Mouse (Mus musculus) heart, embryonic 12.5 days (tissue): ENCODE measurements around the gene Dmd. TPM values are rescaled to one million over a fixed set of nuclear protein-coding genes. Genes with fewer than 3 reads are reported as not detected.

ENCODE experiments used
- ATAC-seq: fragments of 200-750 bp; cut with Nextera tagmentation; 2 replicates; pipeline ENCODE4 v1.8.0; 2017; ENCODE audit warnings: moderate TSS enrichment, moderate library complexity; ENCODE audit not compliant: insufficient number of reproducible peaks, low FRiP score
- H3K27ac ChIP-seq: fragments of 300-500 bp; sonication (generic); 2 replicates; pipeline ENCODE4 v1.5.1; 2016; ENCODE audit warnings: mild to moderate bottlenecking, moderate library complexity; ENCODE audit not compliant: poor library complexity, severe bottlenecking
- H3K27me3 ChIP-seq: fragments of 300-500 bp; sonication (generic); replicated peaks from 2 replicates; pipeline ENCODE4 v1.6.1; 2016; ENCODE audit warnings: mild to moderate bottlenecking, moderate library complexity
- H3K36me3 ChIP-seq: fragments of 300-500 bp; sonication (generic); 2 replicates; pipeline ENCODE4 v1.6.1; 2016; ENCODE audit warnings: mild to moderate bottlenecking, moderate library complexity
- H3K4me1 ChIP-seq: fragments of 300-500 bp; sonication (generic); replicated peaks from 2 replicates; pipeline ENCODE4 v1.6.1; 2016; ENCODE audit warnings: mild to moderate bottlenecking
- H3K4me2 ChIP-seq: fragments of 300-500 bp; sonication (generic); 2 replicates; pipeline ENCODE4 v1.6.1; 2016; ENCODE audit warnings: mild to moderate bottlenecking, moderate library complexity
- H3K4me3 ChIP-seq: fragments of 300-500 bp; sonication (generic); 2 replicates; pipeline ENCODE4 v1.5.1; 2016; ENCODE audit warnings: mild to moderate bottlenecking
- H3K9ac ChIP-seq: fragments of 300-500 bp; sonication (generic); 2 replicates; pipeline ENCODE4 v1.6.1; 2016; ENCODE audit warnings: mild to moderate bottlenecking, moderate library complexity
- H3K9me3 ChIP-seq: fragments of 300-500 bp; sonication (generic); replicated peaks from 2 replicates; pipeline ENCODE4 v1.6.1; 2016; ENCODE audit warnings: mild to moderate bottlenecking, moderate library complexity
- WGBS: fragments of 180-500 bp; shearing (Covaris S2); methylation state at CpG from one replicate; pipeline ENCODE4 v1.1.7; 2016; 5-methylcytosine and 5-hydroxymethylcytosine counted together
- polyA plus RNA-seq: library from polyadenylated mRNA; unstranded; fragments of >200 nt; fragmentation: Nextera tagmentation; extraction: Ambion mirVana; gene quantifications from 2 replicates; pipeline ENCODE4 v1.2.1, GENCODE M21; 2016

Gene Dmd
- polyA plus RNA-seq, 1 experiment from 2014 or later, result 27.8 TPM

GRCm38 (mm10) chrX:84860012-84860647 is 1911.5 kb downstream of the Dmd start:
- Histone ChIP-seq H3K4me2 (no peak overlapping the region), H3K4me1 (no peaks in the 10 kb centered on the region), H3K4me3 (no peak overlapping the region), H3K27me3 (no peaks in the 10 kb centered on the region), H3K9ac (no peak overlapping the region), H3K36me3 (no peaks in the 10 kb centered on the region), H3K9me3 (no peaks in the 10 kb centered on the region), H3K27ac (no peak overlapping the region)
- no peak for ATAC-seq
- 28% methylated on average over 3 of the region's 3 CpGs for WGBS

GRCm38 (mm10) chrX:84873090-84873489 is 1924.4 kb downstream of the Dmd start:
- Histone ChIP-seq H3K27me3 (no peaks in the 10 kb centered on the region), H3K9ac (no peak overlapping the region), H3K27ac (no peak overlapping the region), H3K4me1 (no peaks in the 10 kb centered on the region), H3K4me2 (no peak overlapping the region), H3K36me3 (no peaks in the 10 kb centered on the region), H3K9me3 (no peaks in the 10 kb centered on the region), H3K4me3 (no peak overlapping the region)
- ATAC-seq, result no peak
- 73% methylated on average over 4 of the region's 4 CpGs for WGBS

DNA sequence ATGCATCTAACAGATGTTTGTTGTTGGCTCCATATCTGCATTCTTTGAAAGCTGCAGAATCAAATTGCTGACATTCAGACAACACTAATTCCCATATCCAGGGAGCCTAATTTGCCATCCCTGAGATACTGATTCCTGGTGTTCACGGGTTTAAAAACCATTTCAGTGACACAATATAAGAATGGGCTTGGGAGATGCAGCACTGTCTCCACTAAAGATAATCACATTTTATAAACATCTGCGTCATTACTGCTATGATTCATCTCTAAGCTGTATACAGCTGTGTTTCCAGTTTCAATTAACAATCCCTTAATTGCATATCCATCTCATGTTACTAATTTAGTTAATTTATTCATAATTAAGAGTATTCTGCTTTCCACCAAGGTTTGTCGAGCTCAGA is 1929.5 kb downstream of the Dmd start:
- H3K4me1 ChIP-seq, result no peaks in the 10 kb centered on the region
- H3K36me3 ChIP-seq, result no peaks in the 10 kb centered on the region
- H3K27me3 ChIP-seq, result no peaks in the 10 kb centered on the region
- H3K4me2 ChIP-seq, result no peak overlapping the region
- no peak overlapping the region for H3K9ac ChIP-seq
- no peaks in the 10 kb centered on the region for H3K9me3 ChIP-seq
- 52% methylated on average over 3 of the region's 3 CpGs for WGBS
- no peak overlapping the region for H3K4me3 ChIP-seq
- no peak overlapping the region for H3K27ac ChIP-seq
- ATAC-seq, result no peak

- H3K27ac ChIP-seq, result no peak overlapping the region
- no peaks in the 10 kb centered on the region for H3K27me3 ChIP-seq
- ATAC-seq, result no peak
- 71% methylated on average over 10 of the region's 10 CpGs for WGBS
- no peaks in the 10 kb centered on the region for H3K9me3 ChIP-seq
- no peak overlapping the region for H3K4me3 ChIP-seq
- no peak overlapping the region for H3K9ac ChIP-seq
- no peaks in the 10 kb centered on the region for H3K36me3 ChIP-seq
- H3K4me2 ChIP-seq, result no peak overlapping the region
- H3K4me1 ChIP-seq, result no peaks in the 10 kb centered on the region
Measured at GRCm38 (mm10) chrX:84932715-84933473, 1984.2 kb downstream of the Dmd start.

- no peak overlapping the region for H3K9ac ChIP-seq
- 0 out of 2 replicates have a peak, but pooled peaks cover 3% of the 10 kb centered on the region for H3K4me1 ChIP-seq
- ATAC-seq, result no peak
- H3K9me3 ChIP-seq, result no peaks in the 10 kb centered on the region
- 49% methylated on average over 5 of the region's 5 CpGs for WGBS
- H3K4me2 ChIP-seq, result no peak overlapping the region
- no peak overlapping the region for H3K4me3 ChIP-seq
- H3K27me3 ChIP-seq, result no peaks in the 10 kb centered on the region
- no peaks in the 10 kb centered on the region for H3K36me3 ChIP-seq
- H3K27ac ChIP-seq, result no peak overlapping the region
Measured at GRCm38 (mm10) chrX:84960557-84960956, 2011.9 kb downstream of the Dmd start.

DNA sequence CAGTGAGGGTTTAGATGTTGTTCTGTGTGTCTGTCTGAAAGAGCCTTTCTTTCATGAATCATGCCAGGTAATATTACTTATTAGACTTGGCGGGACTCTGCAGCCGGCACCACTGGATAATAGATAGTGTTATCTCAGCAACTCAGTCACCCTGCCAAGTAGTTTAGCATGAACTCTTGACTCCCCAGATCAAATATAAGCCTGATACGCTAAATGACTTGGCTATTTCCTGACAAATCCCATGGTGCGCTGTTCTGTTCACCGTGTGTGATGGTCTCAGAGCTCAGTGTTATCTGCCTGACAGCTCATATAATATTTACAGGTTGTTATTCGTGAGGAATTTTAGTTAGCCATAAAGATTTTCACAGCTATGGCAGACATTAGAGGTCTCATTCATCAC is 2012.3 kb downstream of the Dmd start:
- no peak for ATAC-seq
- H3K36me3 ChIP-seq, result no peaks in the 10 kb centered on the region
- no peak overlapping the region for H3K4me2 ChIP-seq
- 44% methylated on average over 6 of the region's 6 CpGs for WGBS
- H3K27me3 ChIP-seq, result no peaks in the 10 kb centered on the region
- no peak overlapping the region for H3K4me3 ChIP-seq
- no peak overlapping the region for H3K27ac ChIP-seq
- H3K9me3 ChIP-seq, result no peaks in the 10 kb centered on the region
- H3K4me1 ChIP-seq, result 0 out of 2 replicates have a peak, but pooled peaks cover 3% of the 10 kb centered on the region
- H3K9ac ChIP-seq, result no peak overlapping the region

DNA sequence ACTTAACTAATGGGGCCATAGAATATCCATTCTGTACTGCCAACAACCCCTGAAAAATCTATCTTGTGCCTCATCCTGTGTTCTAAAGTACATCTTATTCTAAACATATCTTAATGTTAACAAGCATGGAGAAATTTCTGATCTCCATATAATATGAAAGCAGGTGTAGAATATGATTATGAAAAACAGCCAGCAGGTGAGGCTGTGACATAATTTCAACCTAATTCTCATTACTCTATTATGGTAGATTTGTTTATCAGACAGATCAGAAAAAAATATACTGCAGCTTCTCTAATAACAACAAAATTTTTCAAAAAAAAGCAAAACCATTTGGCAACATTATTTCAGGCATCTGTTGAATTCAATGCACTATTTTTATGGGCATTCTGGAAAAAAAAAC is 2059.6 kb downstream of the Dmd start:
- H3K4me1 ChIP-seq, result no peaks in the 10 kb centered on the region
- no peaks in the 10 kb centered on the region for H3K9me3 ChIP-seq
- no peaks in the 10 kb centered on the region for H3K27me3 ChIP-seq
- H3K9ac ChIP-seq, result no peak overlapping the region
- H3K4me2 ChIP-seq, result no peak overlapping the region
- no peak for ATAC-seq
- no peak overlapping the region for H3K27ac ChIP-seq
- no peak overlapping the region for H3K4me3 ChIP-seq
- no peaks in the 10 kb centered on the region for H3K36me3 ChIP-seq

GRCm38 (mm10) chrX:85041466-85042058 is 2092.9 kb downstream of the Dmd start:
- H3K27ac ChIP-seq, result no peak overlapping the region
- no peak overlapping the region for H3K9ac ChIP-seq
- H3K9me3 ChIP-seq, result no peaks in the 10 kb centered on the region
- WGBS, result 45% methylated on average over 8 of the region's 8 CpGs
- H3K4me3 ChIP-seq, result no peak overlapping the region
- no peaks in the 10 kb centered on the region for H3K4me1 ChIP-seq
- no peaks in the 10 kb centered on the region for H3K27me3 ChIP-seq
- no peak for ATAC-seq
- no peaks in the 10 kb centered on the region for H3K36me3 ChIP-seq
- H3K4me2 ChIP-seq, result no peak overlapping the region

DNA sequence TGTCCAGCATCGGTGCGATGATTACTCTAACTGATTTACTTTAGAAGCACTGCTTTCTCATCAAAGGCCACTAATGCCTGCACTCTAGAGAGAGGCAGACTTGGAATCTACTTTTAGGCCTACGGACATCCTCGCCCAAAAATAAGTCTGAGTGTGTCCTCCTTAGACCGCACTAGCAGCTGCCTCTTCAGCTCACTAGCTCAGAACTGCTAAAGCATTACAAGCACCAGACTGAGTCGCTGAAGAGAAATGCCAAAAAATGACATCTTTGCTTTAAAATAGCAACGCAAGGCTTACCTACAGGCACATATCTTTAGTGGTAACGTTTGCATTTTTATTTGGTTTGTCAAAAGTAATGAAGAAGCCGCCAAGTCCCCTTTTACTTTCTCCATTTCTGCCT is 2098.0 kb downstream of the Dmd start:
- no peak overlapping the region for H3K27ac ChIP-seq
- WGBS, result 84% methylated on average over 9 of the region's 9 CpGs
- no peaks in the 10 kb centered on the region for H3K27me3 ChIP-seq
- no peaks in the 10 kb centered on the region for H3K36me3 ChIP-seq
- H3K4me1 ChIP-seq, result no peaks in the 10 kb centered on the region
- no peaks in the 10 kb centered on the region for H3K9me3 ChIP-seq
- H3K9ac ChIP-seq, result no peak overlapping the region
- no peak overlapping the region for H3K4me2 ChIP-seq
- ATAC-seq, result no peak
- no peak overlapping the region for H3K4me3 ChIP-seq

DNA sequence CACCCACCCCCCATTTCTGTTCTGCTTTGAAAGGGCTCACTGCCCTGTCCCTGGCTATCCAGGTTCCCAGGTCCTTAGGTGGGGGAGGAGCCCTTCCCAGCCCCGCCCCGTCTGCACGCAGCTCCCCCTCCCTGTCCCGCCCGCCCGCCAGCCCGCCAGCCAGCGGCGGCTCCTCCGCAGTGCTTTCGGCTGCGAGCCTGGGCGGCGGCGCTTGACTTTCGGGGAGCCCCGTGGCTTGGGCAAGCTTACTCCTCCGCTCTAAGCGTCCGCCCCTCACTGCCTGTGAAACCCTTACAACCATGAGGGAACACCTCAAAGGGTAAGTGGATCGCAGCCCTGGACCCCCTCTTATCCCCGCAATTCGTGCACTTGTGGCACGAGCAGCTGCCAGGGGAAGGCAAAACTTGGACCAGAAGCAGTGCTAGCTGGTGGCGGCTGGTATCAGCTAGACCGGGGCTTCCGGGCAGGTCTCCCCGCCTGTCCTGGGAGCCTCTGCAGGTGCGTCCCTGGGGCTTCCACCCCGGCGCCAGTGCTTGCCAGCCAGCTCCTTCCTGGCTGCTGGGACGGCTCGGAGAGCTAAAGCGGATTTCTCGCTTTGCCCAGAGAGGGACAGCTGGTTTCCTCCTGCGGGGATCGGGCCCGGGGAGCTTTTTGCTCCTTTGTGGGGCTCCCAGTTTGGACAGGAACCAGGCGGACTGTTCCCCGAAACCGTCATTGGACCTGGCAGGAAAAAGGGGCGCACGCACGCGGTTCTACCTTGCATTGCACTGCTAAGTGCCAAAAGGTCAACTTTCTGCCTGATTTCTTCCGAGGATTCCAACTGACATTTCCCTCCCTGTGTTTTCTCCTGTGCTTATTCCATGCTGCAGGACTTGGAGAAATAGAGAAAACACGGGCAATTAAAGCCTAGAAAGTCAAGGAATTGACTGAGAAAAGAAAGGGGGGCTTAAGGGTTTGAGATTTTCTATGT is 2099.8 kb downstream of the Dmd start:
- H3K27ac ChIP-seq, result peak overlapping the region; percentile 26; the same call in 1 of the 2 replicates
- peak; percentile 87 for ATAC-seq
- no peaks in the 10 kb centered on the region for H3K36me3 ChIP-seq
- H3K9ac ChIP-seq, result peak overlapping the region; percentile 73
- 13% methylated on average over 45 of the region's 47 CpGs for WGBS
- H3K4me2 ChIP-seq, result peak overlapping the region; percentile 75
- H3K27me3 ChIP-seq, result no peaks in the 10 kb centered on the region
- peak overlapping the region; percentile 69 for H3K4me3 ChIP-seq
- H3K9me3 ChIP-seq, result no peaks in the 10 kb centered on the region
- H3K4me1 ChIP-seq, result no peaks in the 10 kb centered on the region

DNA sequence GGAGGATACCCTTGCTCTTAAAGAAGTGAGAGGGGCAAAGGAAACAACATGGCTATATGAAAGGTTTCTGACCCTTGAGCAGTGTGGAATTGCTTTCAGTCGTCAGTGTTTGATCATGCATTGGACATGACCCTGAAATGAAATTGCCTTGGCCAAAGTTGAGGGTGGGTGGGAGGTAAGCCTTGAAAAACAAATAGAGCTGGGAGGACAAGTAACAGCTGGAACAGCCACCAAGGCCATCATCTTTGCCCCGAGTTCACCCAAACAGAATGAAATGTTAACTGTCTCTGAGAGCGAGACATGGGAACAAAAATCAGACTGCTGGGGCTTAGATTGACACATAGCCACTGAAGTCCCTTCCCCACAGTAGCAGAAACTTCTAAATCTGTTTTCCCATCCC is 2100.9 kb downstream of the Dmd start:
- no peaks in the 10 kb centered on the region for H3K9me3 ChIP-seq
- WGBS, result 53% methylated on average over 3 of the region's 3 CpGs
- H3K27ac ChIP-seq, result no peak overlapping the region

More for the DNA sequence above, 2100.9 kb downstream of the Dmd start:
- H3K27me3 ChIP-seq, result no peaks in the 10 kb centered on the region
- no peak for ATAC-seq
- no peak overlapping the region for H3K9ac ChIP-seq
- H3K4me3 ChIP-seq, result peak overlapping the region; percentile 69
- H3K4me2 ChIP-seq, result peak overlapping the region; percentile 75
- H3K4me1 ChIP-seq, result no peaks in the 10 kb centered on the region
- H3K36me3 ChIP-seq, result no peaks in the 10 kb centered on the region
